Mouse (Mus musculus): Measurements from ENCODE around the gene Krtap19-2. TPM values are rescaled to one million over a fixed set of nuclear protein-coding genes. Genes with fewer than 3 reads are reported as not detected.

The Krtap19-2 gene
- not detected in 2 replicates for total RNA-seq (2014; fragmentation: Nextera tagmentation)
- total RNA-seq (2017): not detected in 2 replicates
- not detected in 2 replicates for polyA plus RNA-seq (2012)

DNA sequence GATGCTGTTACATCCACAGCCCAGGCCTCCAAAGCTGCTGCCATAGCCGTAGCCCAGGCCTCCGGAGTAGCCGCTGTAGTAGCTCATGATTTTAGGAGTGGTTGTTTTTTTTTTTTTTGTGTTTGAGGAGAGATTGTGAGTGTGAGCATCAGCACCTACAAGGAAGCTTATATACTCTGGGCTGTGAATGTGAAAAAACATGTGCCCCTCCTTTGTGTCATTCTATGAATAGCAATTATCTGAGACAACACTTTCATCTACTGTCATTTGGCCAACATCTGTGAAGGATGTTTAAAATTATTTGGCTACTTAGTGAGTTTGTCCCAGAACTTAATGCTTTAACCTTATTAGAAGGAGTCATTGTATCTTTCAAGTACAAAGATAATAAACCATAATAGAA, at the start of gene Krtap19-2:
TSS of gene Krtap19-2 (minus strand) at position 101 of the 400 bp plus-strand sequence.
- TF ChIP-seq TAL1 (conservative IDR thresholded peaks at IDR 0.05; ENCODE audit: low read depth, low read length) (no peak), CTCF (IDR thresholded peaks at IDR 0.05; ENCODE audit: low read depth, low read length) (no peak), POLR2AphosphoS5 (IDR thresholded peaks at IDR 0.05; ENCODE audit: insufficient replicate concordance, low read depth, low read length) (no peak), GATA1 (IDR thresholded peaks at IDR 0.05; ENCODE audit: borderline replicate concordance, low read length) (no peak), GATA2 (IDR thresholded peaks at IDR 0.05; ENCODE audit: borderline replicate concordance, low read depth, low read length) (no peak)
- DNase-seq (ENCODE audit: low spot score) (no peak), ATAC-seq (ENCODE audit: extremely low read depth, insufficient number of reproducible peaks, low FRiP score, poor library complexity, severe bottlenecking) (no peak)
- no peaks in the 10 kb centered on the region; the same call in none of the 2 replicates for H3K9me3 ChIP-seq (replicated peaks)
- no peaks in the 10 kb centered on the region for H3K4me1 ChIP-seq (ENCODE audit: insufficient read depth, low read depth, low read length)
- H3K36me3 ChIP-seq (replicated peaks): no peaks in the 10 kb centered on the region
- H3K4me3 ChIP-seq (ENCODE audit: low read depth, low read length): no peak within 1 kb of the TSS
- no peaks in the 10 kb centered on the region for H3K27me3 ChIP-seq (ENCODE audit: insufficient read depth, low read length)

DNA sequence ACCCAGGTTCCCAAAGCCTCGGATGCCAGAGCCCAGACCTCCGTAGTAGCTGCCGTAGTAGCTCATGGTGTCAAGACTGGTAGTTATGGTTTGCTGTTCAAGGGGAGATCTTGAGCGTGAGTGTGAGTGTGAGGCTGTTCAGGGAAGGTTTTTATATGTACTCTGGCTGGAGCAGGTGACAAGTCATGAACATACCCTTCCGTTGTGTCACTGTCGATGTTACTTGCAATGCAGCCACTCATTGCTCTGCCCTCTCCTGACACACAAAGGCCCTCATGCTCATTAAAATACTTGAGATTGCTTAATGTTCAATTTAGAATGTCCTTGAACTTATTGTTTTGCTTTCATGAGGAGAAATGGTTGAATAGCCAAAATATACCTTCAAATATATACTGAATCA, 22.3 kb upstream of the Krtap19-2 start, which contains the start of gene Krtap19-5:
TSS of gene Krtap19-5 (minus strand) at position 101 of the 400 bp plus-strand sequence.
- H3K4me3 ChIP-seq (ENCODE audit: low read depth, low read length): no peak within 1 kb of the TSS
- TF ChIP-seq POLR2AphosphoS5 (IDR thresholded peaks at IDR 0.05; ENCODE audit: insufficient replicate concordance, low read depth, low read length) (no peak), TAL1 (conservative IDR thresholded peaks at IDR 0.05; ENCODE audit: low read depth, low read length) (no peak)
- no peaks in the 10 kb centered on the region for H3K27me3 ChIP-seq (ENCODE audit: insufficient read depth, low read length)
- peaks cover 14% of the 10 kb centered on the region for H3K9me3 ChIP-seq (replicated peaks)
- H3K4me1 ChIP-seq (ENCODE audit: insufficient read depth, low read depth, low read length): no peaks in the 10 kb centered on the region
- H3K36me3 ChIP-seq (replicated peaks): no peaks in the 10 kb centered on the region
- no peak for ATAC-seq (ENCODE audit: extremely low read depth, insufficient number of reproducible peaks, low FRiP score, poor library complexity, severe bottlenecking)
- no peak for DNase-seq (ENCODE audit: low spot score)

DNA sequence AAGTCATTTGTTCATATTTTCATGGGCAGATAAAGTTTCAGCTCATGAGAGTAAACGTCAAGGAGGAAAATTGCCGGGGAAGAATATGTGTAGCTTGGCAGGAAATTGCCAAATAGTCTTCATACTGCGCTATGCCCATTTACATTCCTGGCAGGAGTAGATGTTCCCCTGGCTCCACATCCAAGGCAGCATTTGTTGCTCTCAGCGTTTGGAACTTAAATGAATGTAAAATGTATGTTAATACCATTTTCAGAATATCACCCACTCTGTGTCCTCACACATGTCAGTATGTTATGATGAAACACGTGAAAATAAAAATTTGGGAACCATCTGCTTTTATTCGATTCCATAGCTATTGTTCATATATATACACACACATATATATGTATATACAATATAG, 12.8 kb upstream of the Krtap19-2 start:
- TF ChIP-seq GATA2 (IDR thresholded peaks at IDR 0.05; ENCODE audit: borderline replicate concordance, low read depth, low read length) (no peak), GATA1 (IDR thresholded peaks at IDR 0.05; ENCODE audit: borderline replicate concordance, low read length) (no peak), TAL1 (conservative IDR thresholded peaks at IDR 0.05; ENCODE audit: low read depth, low read length) (no peak), CTCF (IDR thresholded peaks at IDR 0.05; ENCODE audit: low read depth, low read length) (no peak), POLR2AphosphoS5 (IDR thresholded peaks at IDR 0.05; ENCODE audit: insufficient replicate concordance, low read depth, low read length) (no peak)
- no peaks in the 10 kb centered on the region for H3K36me3 ChIP-seq (replicated peaks)
- DNase-seq (ENCODE audit: low spot score): no peak
- peaks cover 3% of the 10 kb centered on the region for H3K9me3 ChIP-seq (replicated peaks)
- ATAC-seq (ENCODE audit: extremely low read depth, insufficient number of reproducible peaks, low FRiP score, poor library complexity, severe bottlenecking): no peak
- H3K27me3 ChIP-seq (ENCODE audit: insufficient read depth, low read length): no peaks in the 10 kb centered on the region
- H3K4me1 ChIP-seq (ENCODE audit: insufficient read depth, low read depth, low read length): no peaks in the 10 kb centered on the region
- no peak overlapping the region for H3K4me3 ChIP-seq (ENCODE audit: low read depth, low read length)

DNA sequence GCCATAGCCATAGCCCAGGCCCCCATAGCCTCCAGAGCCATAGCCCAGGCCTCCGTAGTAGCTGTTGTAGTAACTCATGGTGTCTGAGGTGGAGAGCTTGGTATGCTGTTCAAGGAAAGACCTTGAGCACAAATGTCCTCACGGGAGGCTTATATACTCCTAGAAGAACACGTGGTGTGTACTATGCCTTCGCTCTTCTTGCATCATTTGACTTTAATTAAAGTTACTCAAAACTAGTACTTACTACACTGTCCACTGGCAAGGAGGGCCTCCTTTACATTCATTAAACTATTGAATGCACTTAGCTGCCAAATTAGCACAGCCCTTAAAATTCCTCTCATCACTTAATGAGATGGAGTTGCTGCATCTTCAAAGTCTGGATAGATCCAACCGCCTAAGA, 10.9 kb upstream of the Krtap19-2 start, which contains the start of gene Krtap19-4:
TSS of gene Krtap19-4 (minus strand) at position 101 of the 400 bp plus-strand sequence.
- TF ChIP-seq TAL1 (conservative IDR thresholded peaks at IDR 0.05; ENCODE audit: low read depth, low read length): no peak
- no peak for TF ChIP-seq CTCF (IDR thresholded peaks at IDR 0.05; ENCODE audit: low read depth, low read length)
- H3K27me3 ChIP-seq (ENCODE audit: insufficient read depth, low read length): no peaks in the 10 kb centered on the region
- no peaks in the 10 kb centered on the region for H3K36me3 ChIP-seq (replicated peaks)
- DNase-seq (ENCODE audit: low spot score): no peak
- ATAC-seq (ENCODE audit: extremely low read depth, insufficient number of reproducible peaks, low FRiP score, poor library complexity, severe bottlenecking): no peak
- peaks cover 6% of the 10 kb centered on the region for H3K9me3 ChIP-seq (replicated peaks)
- H3K4me3 ChIP-seq (ENCODE audit: low read depth, low read length): no peak within 1 kb of the TSS
- H3K4me1 ChIP-seq (ENCODE audit: insufficient read depth, low read depth, low read length): no peaks in the 10 kb centered on the region

DNA sequence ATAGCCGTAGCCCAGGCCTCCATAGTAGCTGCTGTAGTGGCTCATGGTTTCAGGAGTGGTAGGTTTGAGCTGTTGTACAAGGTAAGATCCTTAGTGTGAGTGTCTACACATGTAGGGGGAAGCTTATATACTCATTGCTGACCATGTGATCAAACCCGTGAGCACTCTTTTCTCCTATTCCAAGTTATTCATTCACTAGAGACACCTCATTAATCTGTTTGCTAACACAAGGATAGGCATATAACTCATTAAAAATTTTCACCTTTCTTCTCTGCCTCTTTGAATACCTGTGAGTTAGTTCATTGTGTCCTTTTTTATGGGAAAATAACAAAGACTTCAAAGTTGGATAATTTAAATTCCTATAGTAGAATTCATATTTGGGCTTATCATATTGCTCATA, 3.9 kb upstream of the Krtap19-2 start, which contains the start of gene Krtap19-3:
TSS of gene Krtap19-3 (minus strand) at position 101 of the 400 bp plus-strand sequence.
- no peak for DNase-seq (ENCODE audit: low spot score)
- H3K4me3 ChIP-seq (ENCODE audit: low read depth, low read length): no peak within 1 kb of the TSS
- H3K27me3 ChIP-seq (ENCODE audit: insufficient read depth, low read length): no peaks in the 10 kb centered on the region
- H3K36me3 ChIP-seq (replicated peaks): no peaks in the 10 kb centered on the region
- TF ChIP-seq CTCF (IDR thresholded peaks at IDR 0.05; ENCODE audit: low read depth, low read length) (no peak), GATA2 (IDR thresholded peaks at IDR 0.05; ENCODE audit: borderline replicate concordance, low read depth, low read length) (no peak), GATA1 (IDR thresholded peaks at IDR 0.05; ENCODE audit: borderline replicate concordance, low read length) (no peak), TAL1 (conservative IDR thresholded peaks at IDR 0.05; ENCODE audit: low read depth, low read length) (no peak), POLR2AphosphoS5 (IDR thresholded peaks at IDR 0.05; ENCODE audit: insufficient replicate concordance, low read depth, low read length) (no peak)
- H3K9me3 ChIP-seq (replicated peaks): peaks cover 3% of the 10 kb centered on the region
- ATAC-seq (ENCODE audit: extremely low read depth, insufficient number of reproducible peaks, low FRiP score, poor library complexity, severe bottlenecking): no peak
- no peaks in the 10 kb centered on the region for H3K4me1 ChIP-seq (ENCODE audit: insufficient read depth, low read depth, low read length)

DNA sequence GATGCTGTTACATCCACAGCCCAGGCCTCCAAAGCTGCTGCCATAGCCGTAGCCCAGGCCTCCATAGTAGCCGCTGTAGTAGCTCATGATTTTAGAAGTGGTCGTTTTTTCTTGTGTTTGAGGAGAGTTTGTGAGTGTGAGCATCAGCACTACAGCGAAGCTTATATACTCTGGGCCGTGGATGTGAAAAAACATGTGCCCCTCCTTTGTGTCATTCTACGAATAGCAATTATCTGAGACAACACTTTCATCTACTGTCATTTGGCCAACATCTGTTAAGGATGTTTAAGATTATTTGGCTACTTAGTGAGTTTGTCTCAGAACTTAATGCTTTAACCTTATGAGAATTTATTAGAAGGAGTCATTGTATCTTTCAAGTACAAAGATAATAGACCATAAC, 4.8 kb downstream of the Krtap19-2 start, which contains the start of gene Krtap19-1:
TSS of gene Krtap19-1 (minus strand) at position 101 of the 400 bp plus-strand sequence.
- Histone ChIP-seq H3K4me3 (ENCODE audit: low read depth, low read length) (no peak within 1 kb of the TSS), H3K4me1 (ENCODE audit: insufficient read depth, low read depth, low read length) (no peaks in the 10 kb centered on the region), H3K9me3 (replicated peaks) (no peaks in the 10 kb centered on the region; the same call in 1 of the 2 replicates), H3K27me3 (ENCODE audit: insufficient read depth, low read length) (no peaks in the 10 kb centered on the region), H3K36me3 (replicated peaks) (no peaks in the 10 kb centered on the region)
- TF ChIP-seq TAL1 (conservative IDR thresholded peaks at IDR 0.05; ENCODE audit: low read depth, low read length) (no peak), POLR2AphosphoS5 (IDR thresholded peaks at IDR 0.05; ENCODE audit: insufficient replicate concordance, low read depth, low read length) (no peak), CTCF (IDR thresholded peaks at IDR 0.05; ENCODE audit: low read depth, low read length) (no peak), GATA2 (IDR thresholded peaks at IDR 0.05; ENCODE audit: borderline replicate concordance, low read depth, low read length) (no peak), GATA1 (IDR thresholded peaks at IDR 0.05; ENCODE audit: borderline replicate concordance, low read length) (no peak)
- DNase-seq (ENCODE audit: low spot score) (no peak), ATAC-seq (ENCODE audit: extremely low read depth, insufficient number of reproducible peaks, low FRiP score, poor library complexity, severe bottlenecking) (no peak)
